Mouse (Mus musculus): Measurements from ENCODE around the gene Rac2. TPM values are rescaled to one million over a fixed set of nuclear protein-coding genes. Genes with fewer than 3 reads are reported as not detected.

Gene Rac2
- polyA plus RNA-seq, 1 experiment from 2014 or later: 7.6 TPM

GRCm38 (mm10) chr15:78597729-78598128, 25.1 kb upstream of the Rac2 start:
- Histone ChIP-seq H3K9me3 (no peaks in the 10 kb centered on the region), H3K27ac (no peak overlapping the region)

GRCm38 (mm10) chr15:78596914-78597313, 24.3 kb upstream of the Rac2 start, which contains the start of gene Cyth4:
Gene Cyth4, plus strand, starts transcription at chr15:78597047.
- H3K27me3 ChIP-seq: no peaks in the 10 kb centered on the region
- no peaks in the 10 kb centered on the region for H3K9me3 ChIP-seq
- peaks cover 4% of the 10 kb centered on the region; the same call in 1 of the 2 replicates for H3K4me1 ChIP-seq
- H3K36me3 ChIP-seq: no peaks in the 10 kb centered on the region
- WGBS: 80% methylated on average over 7 of the region's 7 CpGs
- no peak for ATAC-seq (ENCODE audit: insufficient number of reproducible peaks, insufficient read depth, low FRiP score, low TSS enrichment)
- H3K27ac ChIP-seq: no peak within 1 kb of the TSS
- no peak within 1 kb of the TSS for H3K4me3 ChIP-seq
- H3K4me2 ChIP-seq (replicated peaks): no peak within 1 kb of the TSS
- H3K9ac ChIP-seq: no peak within 1 kb of the TSS

More at GRCm38 (mm10) chr15:78597729-78598128, 25.1 kb upstream of the Rac2 start:
- no peak for ATAC-seq (ENCODE audit: insufficient number of reproducible peaks, insufficient read depth, low FRiP score, low TSS enrichment)
- no peaks in the 10 kb centered on the region for H3K36me3 ChIP-seq
- H3K27me3 ChIP-seq: no peaks in the 10 kb centered on the region
- no peaks in the 10 kb centered on the region for H3K4me1 ChIP-seq
- H3K4me2 ChIP-seq (replicated peaks): no peak overlapping the region
- WGBS: 50% methylated on average over 4 of the region's 4 CpGs
- no peak overlapping the region for H3K4me3 ChIP-seq
- H3K9ac ChIP-seq: no peak overlapping the region

- no peak overlapping the region for H3K4me3 ChIP-seq
- H3K27me3 ChIP-seq: no peaks in the 10 kb centered on the region
- ATAC-seq (ENCODE audit: insufficient number of reproducible peaks, insufficient read depth, low FRiP score, low TSS enrichment): no peak
- 82% methylated on average over 6 of the region's 6 CpGs for WGBS
- H3K4me1 ChIP-seq: peaks cover 7% of the 10 kb centered on the region; the same call in 1 of the 2 replicates
- no peak overlapping the region for H3K27ac ChIP-seq
- no peak overlapping the region for H3K4me2 ChIP-seq (replicated peaks)
- H3K9me3 ChIP-seq: no peaks in the 10 kb centered on the region
- H3K36me3 ChIP-seq: no peaks in the 10 kb centered on the region
- H3K9ac ChIP-seq: no peak overlapping the region
Measured at GRCm38 (mm10) chr15:78596504-78596903, 23.9 kb upstream of the Rac2 start.

- H3K4me3 ChIP-seq: no peak overlapping the region
- H3K9ac ChIP-seq: no peak overlapping the region
- H3K4me1 ChIP-seq: peaks cover 11% of the 10 kb centered on the region; the same call in 1 of the 2 replicates
- no peaks in the 10 kb centered on the region for H3K27me3 ChIP-seq
- H3K36me3 ChIP-seq: no peaks in the 10 kb centered on the region
- ATAC-seq (ENCODE audit: insufficient number of reproducible peaks, insufficient read depth, low FRiP score, low TSS enrichment): no peak
- 74% methylated on average over 5 of the region's 5 CpGs for WGBS
- no peak overlapping the region for H3K27ac ChIP-seq
- H3K4me2 ChIP-seq (replicated peaks): no peak overlapping the region
- H3K9me3 ChIP-seq: no peaks in the 10 kb centered on the region
Measured at GRCm38 (mm10) chr15:78595468-78595867, 22.9 kb upstream of the Rac2 start.

GRCm38 (mm10) chr15:78594831-78595230, 22.2 kb upstream of the Rac2 start:
- Histone ChIP-seq H3K36me3 (no peaks in the 10 kb centered on the region), H3K9ac (no peak overlapping the region), H3K4me1 (peaks cover 11% of the 10 kb centered on the region; the same call in 1 of the 2 replicates), H3K27me3 (no peaks in the 10 kb centered on the region), H3K9me3 (no peaks in the 10 kb centered on the region), H3K4me2 (replicated peaks) (no peak overlapping the region), H3K27ac (no peak overlapping the region), H3K4me3 (no peak overlapping the region)
- WGBS: 93% methylated on average over 2 of the region's 2 CpGs
- no peak for ATAC-seq (ENCODE audit: insufficient number of reproducible peaks, insufficient read depth, low FRiP score, low TSS enrichment)

- WGBS: 84% methylated on average over 7 of the region's 7 CpGs
- no peak overlapping the region for H3K27ac ChIP-seq
- H3K4me2 ChIP-seq (replicated peaks): no peak overlapping the region
- H3K27me3 ChIP-seq: no peaks in the 10 kb centered on the region
- no peak for ATAC-seq (ENCODE audit: insufficient number of reproducible peaks, insufficient read depth, low FRiP score, low TSS enrichment)
- no peaks in the 10 kb centered on the region for H3K9me3 ChIP-seq
- H3K36me3 ChIP-seq: no peaks in the 10 kb centered on the region
- peaks cover 11% of the 10 kb centered on the region; the same call in 1 of the 2 replicates for H3K4me1 ChIP-seq
- H3K4me3 ChIP-seq: no peak overlapping the region
- no peak overlapping the region for H3K9ac ChIP-seq
Measured at GRCm38 (mm10) chr15:78593896-78594425, 21.4 kb upstream of the Rac2 start.

- Histone ChIP-seq H3K27me3 (no peaks in the 10 kb centered on the region), H3K9ac (no peak overlapping the region), H3K36me3 (no peaks in the 10 kb centered on the region), H3K4me1 (peaks cover 11% of the 10 kb centered on the region; the same call in 1 of the 2 replicates), H3K27ac (no peak overlapping the region), H3K9me3 (no peaks in the 10 kb centered on the region), H3K4me3 (no peak overlapping the region), H3K4me2 (replicated peaks) (no peak overlapping the region)
- 77% methylated on average over 14 of the region's 14 CpGs for WGBS
- no peak for ATAC-seq (ENCODE audit: insufficient number of reproducible peaks, insufficient read depth, low FRiP score, low TSS enrichment)
Measured at GRCm38 (mm10) chr15:78592452-78592968, 19.9 kb upstream of the Rac2 start.

GRCm38 (mm10) chr15:78591680-78592451, 19.3 kb upstream of the Rac2 start:
- Histone ChIP-seq H3K4me3 (no peak overlapping the region), H3K9me3 (no peaks in the 10 kb centered on the region), H3K27me3 (no peaks in the 10 kb centered on the region), H3K4me2 (replicated peaks) (no peak overlapping the region), H3K9ac (no peak overlapping the region), H3K27ac (no peak overlapping the region), H3K36me3 (no peaks in the 10 kb centered on the region), H3K4me1 (peaks cover 11% of the 10 kb centered on the region; the same call in 1 of the 2 replicates)
- WGBS: 51% methylated on average over 15 of the region's 15 CpGs
- ATAC-seq (ENCODE audit: insufficient number of reproducible peaks, insufficient read depth, low FRiP score, low TSS enrichment): no peak

GRCm38 (mm10) chr15:78590785-78591184, 18.2 kb upstream of the Rac2 start:
- Histone ChIP-seq H3K9me3 (no peaks in the 10 kb centered on the region), H3K9ac (no peak overlapping the region), H3K4me2 (replicated peaks) (no peak overlapping the region), H3K36me3 (no peaks in the 10 kb centered on the region), H3K4me1 (peaks cover 11% of the 10 kb centered on the region; the same call in 1 of the 2 replicates), H3K4me3 (no peak overlapping the region), H3K27me3 (no peaks in the 10 kb centered on the region), H3K27ac (no peak overlapping the region)
- 80% methylated on average over 6 of the region's 6 CpGs for WGBS
- no peak for ATAC-seq (ENCODE audit: insufficient number of reproducible peaks, insufficient read depth, low FRiP score, low TSS enrichment)

GRCm38 (mm10) chr15:78589936-78590335, 17.4 kb upstream of the Rac2 start:
- WGBS: 76% methylated on average over 6 of the region's 6 CpGs
- no peak overlapping the region for H3K27ac ChIP-seq
- no peaks in the 10 kb centered on the region for H3K9me3 ChIP-seq
- H3K4me1 ChIP-seq: peaks cover 11% of the 10 kb centered on the region; the same call in 1 of the 2 replicates
- H3K4me3 ChIP-seq: no peak overlapping the region
- H3K27me3 ChIP-seq: no peaks in the 10 kb centered on the region
- no peak overlapping the region for H3K4me2 ChIP-seq (replicated peaks)
- no peak for ATAC-seq (ENCODE audit: insufficient number of reproducible peaks, insufficient read depth, low FRiP score, low TSS enrichment)
- H3K36me3 ChIP-seq: no peaks in the 10 kb centered on the region
- no peak overlapping the region for H3K9ac ChIP-seq

GRCm38 (mm10) chr15:78588900-78589299, 16.3 kb upstream of the Rac2 start:
- H3K27me3 ChIP-seq: no peaks in the 10 kb centered on the region

GRCm38 (mm10) chr15:78588049-78588448, 15.5 kb upstream of the Rac2 start:
- Histone ChIP-seq H3K9me3 (peaks cover 3% of the 10 kb centered on the region), H3K36me3 (no peaks in the 10 kb centered on the region), H3K27me3 (peaks cover 6% of the 10 kb centered on the region; the same call in 1 of the 2 replicates)

More at GRCm38 (mm10) chr15:78588900-78589299, 16.3 kb upstream of the Rac2 start:
- H3K9me3 ChIP-seq: peaks cover 3% of the 10 kb centered on the region
- no peak for ATAC-seq (ENCODE audit: insufficient number of reproducible peaks, insufficient read depth, low FRiP score, low TSS enrichment)
- no peak overlapping the region for H3K9ac ChIP-seq
- no peak overlapping the region for H3K4me3 ChIP-seq
- peaks cover 11% of the 10 kb centered on the region; the same call in 1 of the 2 replicates for H3K4me1 ChIP-seq
- no peaks in the 10 kb centered on the region for H3K36me3 ChIP-seq
- no peak overlapping the region for H3K27ac ChIP-seq
- no peak overlapping the region for H3K4me2 ChIP-seq (replicated peaks)
- 74% methylated on average over 4 of the region's 4 CpGs for WGBS

More at GRCm38 (mm10) chr15:78588049-78588448, 15.5 kb upstream of the Rac2 start:
- Histone ChIP-seq H3K4me1 (peaks cover 11% of the 10 kb centered on the region; the same call in 1 of the 2 replicates), H3K4me2 (replicated peaks) (no peak overlapping the region), H3K4me3 (no peak overlapping the region), H3K27ac (no peak overlapping the region), H3K9ac (no peak overlapping the region)
- ATAC-seq (ENCODE audit: insufficient number of reproducible peaks, insufficient read depth, low FRiP score, low TSS enrichment): no peak
- 85% methylated on average over 4 of the region's 4 CpGs for WGBS
